Mouse (Mus musculus) embryonic fibroblast, embryonic 13.5 days (primary cell): ENCODE results near the gene Nptn.

Source experiments
- CTCF ChIP-seq: IDR thresholded peaks from 2 replicates; pipeline ENCODE4 v1.5.1; 2011; ENCODE audit warnings: mild to moderate bottlenecking, control low read depth, low read length, moderate library complexity, borderline replicate concordance; ENCODE audit not compliant: insufficient read depth
- POLR2A ChIP-seq: IDR thresholded peaks from 2 replicates; pipeline ENCODE4 v1.6.1; 2011; ENCODE audit warnings: low read depth, mild to moderate bottlenecking, control low read depth, low read length, moderate library complexity

GRCm38 (mm10) chr9:58688076-58688475 is 106.0 kb downstream of the Nptn start:
- TF ChIP-seq CTCF (no peak), POLR2A (no peak)
